Mouse (Mus musculus): ENCODE measurements around the gene Cacna1s. TPM values are rescaled to one million over a fixed set of nuclear protein-coding genes. Genes with fewer than 3 reads are reported as not detected.

Gene Cacna1s
- polyA plus RNA-seq, 1 experiment from 2014 or later = 0.29 TPM

- Histone ChIP-seq H3K9me3 (no peaks in the 10 kb centered on the region), H3K9ac (peak overlapping the region; percentile 99), H3K4me3 (peak overlapping the region; percentile 94), H3K36me3 (peaks cover 4% of the 10 kb centered on the region; the same call in 1 of the 2 replicates), H3K27me3 (peaks cover 6% of the 10 kb centered on the region; the same call in 1 of the 2 replicates), H3K4me2 (peak overlapping the region; percentile 82), H3K4me1 (replicated peaks) (peaks cover 88% of the 10 kb centered on the region), H3K27ac (no peak overlapping the region)
- 87% methylated on average over 2 of the region's 2 CpGs for WGBS
- ATAC-seq (ENCODE audit: low FRiP score) = no peak
Measured at GRCm38 (mm10) chr1:136134547-136134946, 82.0 kb downstream of the Cacna1s start.

GRCm38 (mm10) chr1:136135046-136135445 is 82.5 kb downstream of the Cacna1s start:
- peak overlapping the region; percentile 99; the same call in 1 of the 2 replicates for H3K9ac ChIP-seq
- no peaks in the 10 kb centered on the region for H3K9me3 ChIP-seq
- peaks cover 4% of the 10 kb centered on the region; the same call in 1 of the 2 replicates for H3K36me3 ChIP-seq
- H3K4me2 ChIP-seq = peak overlapping the region; percentile 82
- ATAC-seq (ENCODE audit: low FRiP score) = no peak
- H3K4me3 ChIP-seq = peak overlapping the region; percentile 94
- peaks cover under 1% of the 10 kb centered on the region; the same call in 1 of the 2 replicates for H3K27me3 ChIP-seq
- no peak overlapping the region for H3K27ac ChIP-seq
- 62% methylated on average over 1 of the region's 1 CpGs for WGBS
- peaks cover 90% of the 10 kb centered on the region for H3K4me1 ChIP-seq (replicated peaks)

GRCm38 (mm10) chr1:136135777-136136444 is 83.4 kb downstream of the Cacna1s start:
- peaks cover 90% of the 10 kb centered on the region for H3K4me1 ChIP-seq (replicated peaks)
- peaks cover 4% of the 10 kb centered on the region; the same call in 1 of the 2 replicates for H3K36me3 ChIP-seq
- H3K27me3 ChIP-seq = no peaks in the 10 kb centered on the region
- ATAC-seq (ENCODE audit: low FRiP score) = no peak
- peak overlapping the region; percentile 82 for H3K4me2 ChIP-seq
- WGBS = 64% methylated on average over 6 of the region's 6 CpGs
- H3K9me3 ChIP-seq = no peaks in the 10 kb centered on the region
- H3K27ac ChIP-seq = peak overlapping the region; percentile 70; the same call in 1 of the 2 replicates
- H3K9ac ChIP-seq = peak overlapping the region; percentile 63
- H3K4me3 ChIP-seq = peak overlapping the region; percentile 8; the same call in 1 of the 2 replicates

GRCm38 (mm10) chr1:136136547-136136946 is 84.0 kb downstream of the Cacna1s start:
- H3K9me3 ChIP-seq = no peaks in the 10 kb centered on the region
- peak overlapping the region; percentile 82 for H3K4me2 ChIP-seq
- peak overlapping the region; percentile 70 for H3K27ac ChIP-seq
- peak overlapping the region; percentile 8 for H3K4me3 ChIP-seq
- H3K4me1 ChIP-seq (replicated peaks) = peaks cover 95% of the 10 kb centered on the region
- H3K36me3 ChIP-seq = peaks cover 4% of the 10 kb centered on the region; the same call in 1 of the 2 replicates
- 41% methylated on average over 4 of the region's 4 CpGs for WGBS
- no peaks in the 10 kb centered on the region for H3K27me3 ChIP-seq
- no peak for ATAC-seq (ENCODE audit: low FRiP score)
- H3K9ac ChIP-seq = peak overlapping the region; percentile 63

- H3K9ac ChIP-seq = peak overlapping the region; percentile 26
- H3K9me3 ChIP-seq = no peaks in the 10 kb centered on the region
- no peak for ATAC-seq (ENCODE audit: low FRiP score)
- WGBS = 26% methylated on average over 7 of the region's 7 CpGs
- H3K4me1 ChIP-seq (replicated peaks) = peaks cover 99% of the 10 kb centered on the region
- peak overlapping the region; percentile 8 for H3K4me3 ChIP-seq
- peak overlapping the region; percentile 70 for H3K27ac ChIP-seq
- peaks cover 4% of the 10 kb centered on the region; the same call in 1 of the 2 replicates for H3K36me3 ChIP-seq
- peak overlapping the region; percentile 82 for H3K4me2 ChIP-seq
- H3K27me3 ChIP-seq = no peaks in the 10 kb centered on the region
Measured at GRCm38 (mm10) chr1:136137071-136137531, 84.6 kb downstream of the Cacna1s start.

GRCm38 (mm10) chr1:136137575-136137974 is 85.0 kb downstream of the Cacna1s start:
- no peak for ATAC-seq (ENCODE audit: low FRiP score)
- Histone ChIP-seq H3K36me3 (peaks cover 4% of the 10 kb centered on the region; the same call in 1 of the 2 replicates), H3K4me3 (peak overlapping the region; percentile 8; the same call in 1 of the 2 replicates), H3K4me2 (peak overlapping the region; percentile 82), H3K4me1 (replicated peaks) (peaks cover 100% of the 10 kb centered on the region), H3K27ac (peak overlapping the region; percentile 70), H3K9ac (peak overlapping the region; percentile 26), H3K27me3 (no peaks in the 10 kb centered on the region), H3K9me3 (no peaks in the 10 kb centered on the region)
- 4% methylated on average over 4 of the region's 4 CpGs for WGBS

GRCm38 (mm10) chr1:136138191-136138830 is 85.8 kb downstream of the Cacna1s start:
- Histone ChIP-seq H3K4me2 (peak overlapping the region; percentile 82), H3K4me1 (replicated peaks) (peaks cover 100% of the 10 kb centered on the region), H3K9ac (peak overlapping the region; percentile 21; the same call in 1 of the 2 replicates), H3K4me3 (no peak overlapping the region), H3K9me3 (no peaks in the 10 kb centered on the region), H3K36me3 (peaks cover 4% of the 10 kb centered on the region; the same call in 1 of the 2 replicates), H3K27me3 (no peaks in the 10 kb centered on the region), H3K27ac (peak overlapping the region; percentile 70; the same call in 1 of the 2 replicates)
- no peak for ATAC-seq (ENCODE audit: low FRiP score)
- WGBS = 42% methylated on average over 10 of the region's 10 CpGs

- Histone ChIP-seq H3K4me3 (peak overlapping the region; percentile 44), H3K9me3 (no peaks in the 10 kb centered on the region), H3K27ac (peak overlapping the region; percentile 84), H3K36me3 (peaks cover 12% of the 10 kb centered on the region), H3K4me2 (peak overlapping the region; percentile 80), H3K27me3 (no peaks in the 10 kb centered on the region), H3K9ac (peak overlapping the region; percentile 71), H3K4me1 (replicated peaks) (peaks cover 98% of the 10 kb centered on the region)
- peak; percentile 18 for ATAC-seq (ENCODE audit: low FRiP score)
- under 1% methylated on average over 32 of the region's 32 CpGs for WGBS
Measured at GRCm38 (mm10) chr1:136139990-136140640, 87.6 kb downstream of the Cacna1s start.

GRCm38 (mm10) chr1:136141176-136141950 is 88.8 kb downstream of the Cacna1s start:
- Histone ChIP-seq H3K9ac (0 out of 2 replicates have a peak overlapping the region, but pooled peaks have one; percentile 51), H3K36me3 (peaks cover 23% of the 10 kb centered on the region), H3K27ac (peak overlapping the region; percentile 73), H3K4me3 (no peak overlapping the region), H3K9me3 (no peaks in the 10 kb centered on the region), H3K27me3 (no peaks in the 10 kb centered on the region), H3K4me1 (replicated peaks) (peaks cover 86% of the 10 kb centered on the region), H3K4me2 (peak overlapping the region; percentile 80)
- no peak for ATAC-seq (ENCODE audit: low FRiP score)
- WGBS = 79% methylated on average over 11 of the region's 11 CpGs

- Histone ChIP-seq H3K9ac (peak overlapping the region; percentile 51), H3K36me3 (peaks cover 27% of the 10 kb centered on the region), H3K4me3 (no peak overlapping the region), H3K4me1 (replicated peaks) (peaks cover 76% of the 10 kb centered on the region), H3K27ac (peak overlapping the region; percentile 73), H3K27me3 (no peaks in the 10 kb centered on the region), H3K9me3 (no peaks in the 10 kb centered on the region), H3K4me2 (peak overlapping the region; percentile 26)
- WGBS = 7% methylated on average over 6 of the region's 6 CpGs
- ATAC-seq (ENCODE audit: low FRiP score) = peak; percentile 50
Measured at GRCm38 (mm10) chr1:136142336-136142735, 89.8 kb downstream of the Cacna1s start.

- H3K4me1 ChIP-seq (replicated peaks) = peaks cover 64% of the 10 kb centered on the region
- no peaks in the 10 kb centered on the region for H3K27me3 ChIP-seq
- ATAC-seq (ENCODE audit: low FRiP score) = no peak
- H3K36me3 ChIP-seq = peaks cover 39% of the 10 kb centered on the region
- peak overlapping the region; percentile 19; the same call in 1 of the 2 replicates for H3K9ac ChIP-seq
- WGBS = 42% methylated on average over 10 of the region's 10 CpGs
- H3K27ac ChIP-seq = no peak overlapping the region
- H3K4me2 ChIP-seq = 0 out of 2 replicates have a peak overlapping the region, but pooled peaks have one; percentile 17
- no peak overlapping the region for H3K4me3 ChIP-seq
- H3K9me3 ChIP-seq = no peaks in the 10 kb centered on the region
Measured at GRCm38 (mm10) chr1:136143514-136143913, 91.0 kb downstream of the Cacna1s start.
